ENCODE assay signal across 22 mouse cellular contexts in the genomic region with DNA sequence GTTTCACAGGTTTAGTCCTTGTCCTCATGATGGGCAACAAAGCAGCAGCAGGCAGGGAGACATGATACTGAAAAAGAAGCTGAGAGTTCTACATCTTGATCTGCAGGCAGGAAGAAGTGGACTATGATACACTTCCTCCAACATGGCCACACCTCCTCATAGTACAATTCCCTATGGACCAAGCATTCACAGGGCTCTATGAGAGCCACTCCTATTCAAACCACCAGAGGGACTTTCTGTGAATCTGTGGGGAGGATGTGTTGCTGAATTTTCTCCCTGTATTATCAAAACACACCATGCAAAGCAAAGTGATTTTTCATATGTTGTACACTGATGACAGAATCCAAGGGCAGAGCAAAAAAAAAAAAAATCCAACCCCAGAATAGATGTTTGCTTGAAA.
DNase-seq lines count a peak whose midpoint lies in the region; ATAC-seq and TF ChIP-seq lines count a peak whose summit lies in the region.
"Had no signal": no experiment of that assay in that cellular context is flagged by ENCODE, and none has a peak within 500 bp of the region (broad histone marks: within the 10 kb centered on the region; RNA-seq: fewer than 3 reads in every experiment).

No protein-coding gene starts in this region.

- H3K36me3 ChIP-seq in heart, embryonic 12.5 days = no peaks in the 10 kb centered on the region
- H3K36me3 ChIP-seq in heart, postnatal 0 days (replicated peaks; ENCODE audit: control insufficient read depth, insufficient read depth, low read length) = no peaks in the 10 kb centered on the region
- no peaks in the 10 kb centered on the region for H3K36me3 ChIP-seq in stomach, postnatal 0 days (ENCODE audit: control insufficient read depth, insufficient read depth, low read length)
- H3K36me3 ChIP-seq: embryonic facial prominence, embryonic 15.5 days; forebrain, embryonic 10.5 days; hindbrain, embryonic 10.5 days; intestine, embryonic 15.5 days had no signal

- no peak overlapping the region for H3K4me3 ChIP-seq in heart, embryonic 12.5 days
- no peak overlapping the region for H3K4me3 ChIP-seq in heart, postnatal 0 days (ENCODE audit: low read depth, low read length)
- H3K4me3 ChIP-seq in stomach, postnatal 0 days (ENCODE audit: low read depth, low read length) = no peak overlapping the region
- H3K4me3 ChIP-seq: embryonic facial prominence, embryonic 15.5 days; erythroblast, embryonic 14.5 days; forebrain, embryonic 10.5 days; hindbrain, embryonic 10.5 days; intestine, embryonic 15.5 days had no signal

- H3K9ac ChIP-seq in heart, embryonic 12.5 days = no peak overlapping the region
- no peak overlapping the region for H3K9ac ChIP-seq in heart, postnatal 0 days (replicated peaks; ENCODE audit: low read depth, low read length)
- H3K9ac ChIP-seq in stomach, postnatal 0 days (ENCODE audit: low read length) = no peak overlapping the region
- H3K9ac ChIP-seq: embryonic facial prominence, embryonic 15.5 days; hindbrain, embryonic 14.5 days; intestine, embryonic 15.5 days had no signal

- no peak overlapping the region for H3K4me2 ChIP-seq in heart, embryonic 12.5 days
- no peak overlapping the region for H3K4me2 ChIP-seq in heart, postnatal 0 days (ENCODE audit: low read depth, low read length)
- H3K4me2 ChIP-seq in stomach, postnatal 0 days (replicated peaks; ENCODE audit: low read depth) = no peak overlapping the region
- H3K4me2 ChIP-seq: embryonic facial prominence, embryonic 15.5 days; heart, embryonic 11.5 days; hindbrain, embryonic 14.5 days; intestine, embryonic 15.5 days had no signal

- H3K27me3 ChIP-seq in heart, embryonic 12.5 days (replicated peaks) = no peaks in the 10 kb centered on the region
- H3K27me3 ChIP-seq in heart, postnatal 0 days (ENCODE audit: control insufficient read depth, insufficient read depth, low read length) = no peaks in the 10 kb centered on the region
- H3K27me3 ChIP-seq in stomach, postnatal 0 days (ENCODE audit: control insufficient read depth, insufficient read depth, low read length) = no peaks in the 10 kb centered on the region
- H3K27me3 ChIP-seq: embryonic facial prominence, embryonic 15.5 days; intestine, embryonic 15.5 days had no signal

- intact Hi-C loops in heart, postnatal 25 days (cut with DNase I) = no loop called here

- 0 out of 2 replicates have a peak, but pooled peaks cover 3% of the 10 kb centered on the region for H3K4me1 ChIP-seq in heart, embryonic 12.5 days (replicated peaks)
- H3K4me1 ChIP-seq in heart, postnatal 0 days (ENCODE audit: control insufficient read depth, insufficient read depth) = no peaks in the 10 kb centered on the region
- H3K4me1 ChIP-seq in stomach, postnatal 0 days (replicated peaks; ENCODE audit: control insufficient read depth, insufficient read depth) = no peaks in the 10 kb centered on the region
- H3K4me1 ChIP-seq: embryonic facial prominence, embryonic 15.5 days; hindbrain, embryonic 10.5 days; intestine, embryonic 15.5 days had no signal

- DNase-seq in heart, adult 11 months = peak; percentile 89
- no peak for DNase-seq in heart, postnatal 0 days (ENCODE audit: low spot score)
- no peak for DNase-seq in heart, postnatal 25 days (ENCODE audit: low spot score)
- DNase-seq in 3134 (ENCODE audit: extremely low read depth, insufficient read length, low spot score) = peak; percentile 1
- no peak for DNase-seq in stomach, postnatal 0 days (ENCODE audit: low spot score)
- no peak for DNase-seq in B cell, adult 2 months
- DNase-seq: adrenal gland, postnatal 10 days; cerebellum, adult 11 months; cerebellum, adult 8-10 months; cerebellum, postnatal 14 days; embryo, embryonic 11 days; gastrocnemius, postnatal 10 days had no signal

- no peak overlapping the region for H3K27ac ChIP-seq in heart, embryonic 12.5 days (ENCODE audit: poor library complexity, severe bottlenecking)
- no peak overlapping the region for H3K27ac ChIP-seq in heart, postnatal 0 days (ENCODE audit: low read depth)
- no peak overlapping the region for H3K27ac ChIP-seq in stomach, postnatal 0 days (replicated peaks)
- H3K27ac ChIP-seq: embryonic facial prominence, embryonic 15.5 days; forebrain, embryonic 10.5 days; hindbrain, embryonic 10.5 days; hindbrain, embryonic 14.5 days; intestine, embryonic 15.5 days had no signal

- no peak for TF ChIP-seq EP300 in heart, postnatal 0 days (IDR thresholded peaks at IDR 0.05; ENCODE audit: low read depth)
- TF ChIP-seq EP300 in stomach, postnatal 0 days (optimal IDR thresholded peaks at IDR 0.05) = no peak

- peak; percentile 10 for TF ChIP-seq CTCF in heart, postnatal 0 days (IDR thresholded peaks at IDR 0.05; ENCODE audit: low read depth)
- TF ChIP-seq CTCF in stomach, postnatal 0 days (IDR thresholded peaks at IDR 0.05; ENCODE audit: low read depth) = 0 out of 2 replicates have a peak, but pooled peaks have one; percentile 9

- ATAC-seq in heart, embryonic 12.5 days (ENCODE audit: insufficient number of reproducible peaks, low FRiP score) = no peak
- no peak for ATAC-seq in heart, postnatal 0 days (ENCODE audit: insufficient read depth, low read depth)
- ATAC-seq in stomach, postnatal 0 days (ENCODE audit: low FRiP score, low TSS enrichment) = no peak
- ATAC-seq: CD4-positive, CD25-positive, alpha-beta regulatory T cell, adult 4 months; forebrain, embryonic 14.5 days; intestine, embryonic 15.5 days had no signal

- H3K9me3 ChIP-seq in heart, embryonic 12.5 days (replicated peaks) = no peaks in the 10 kb centered on the region
- H3K9me3 ChIP-seq in heart, postnatal 0 days (replicated peaks; ENCODE audit: control insufficient read depth, low read length) = no peaks in the 10 kb centered on the region
- H3K9me3 ChIP-seq in stomach, postnatal 0 days (ENCODE audit: control insufficient read depth, low read length) = no peaks in the 10 kb centered on the region
- H3K9me3 ChIP-seq: embryonic facial prominence, embryonic 15.5 days; forebrain, embryonic 10.5 days; hindbrain, embryonic 10.5 days; intestine, embryonic 15.5 days had no signal

Comparison
In these comparisons a context has a peak if more than half of its experiments do, and no peak if none do; other contexts are left out.
1. DNase-seq: peak in heart, adult 11 months (single experiment) and 3134 (single experiment); none in heart, postnatal 0 days (single experiment), heart, postnatal 25 days (single experiment), stomach, postnatal 0 days (single experiment) and B cell, adult 2 months (0 of 2).